Comparison of ENCODE assay signal across 9 mouse cellular contexts in genomic region chr2:25426721-25427191, GRCm38 (mm10). TPM values are rescaled to one million over a fixed set of nuclear protein-coding genes. Genes with fewer than 3 reads are reported as not detected.
DNase-seq lines count a peak whose midpoint lies in the region; ATAC-seq and TF ChIP-seq lines count a peak whose summit lies in the region.
"Had no signal": no experiment of that assay in that cellular context is flagged by ENCODE, and none has a peak within 500 bp of the region (broad histone marks: within the 10 kb centered on the region; RNA-seq: fewer than 3 reads in every experiment).

No protein-coding gene starts in this region.

- H3K4me1 ChIP-seq in midbrain, embryonic 10.5 days = peaks cover 36% of the 10 kb centered on the region
- peaks cover 31% of the 10 kb centered on the region for H3K4me1 ChIP-seq in midbrain, embryonic 13.5 days (replicated peaks)
- H3K4me1 ChIP-seq in cortical plate, adult 2 months (ENCODE audit: control insufficient read depth, insufficient read depth, low read length) = peaks cover 3% of the 10 kb centered on the region
- H3K4me1 ChIP-seq in heart, postnatal 0 days (ENCODE audit: control insufficient read depth, insufficient read depth) = peaks cover 4% of the 10 kb centered on the region; the same call in 1 of the 2 replicates

- no peaks in the 10 kb centered on the region for H3K36me3 ChIP-seq in midbrain, embryonic 10.5 days
- H3K36me3 ChIP-seq in midbrain, embryonic 13.5 days = no peaks in the 10 kb centered on the region
- no peaks in the 10 kb centered on the region for H3K36me3 ChIP-seq in heart, postnatal 0 days (replicated peaks; ENCODE audit: control insufficient read depth, insufficient read depth, low read length)
- H3K36me3 ChIP-seq: stomach, embryonic 15.5 days had no signal

- H3K9me3 ChIP-seq in midbrain, embryonic 10.5 days (replicated peaks) = no peaks in the 10 kb centered on the region
- H3K9me3 ChIP-seq in midbrain, embryonic 13.5 days = no peaks in the 10 kb centered on the region
- H3K9me3 ChIP-seq in heart, postnatal 0 days (replicated peaks; ENCODE audit: control insufficient read depth, low read length) = no peaks in the 10 kb centered on the region
- H3K9me3 ChIP-seq: stomach, embryonic 15.5 days had no signal

- H3K27ac ChIP-seq in midbrain, embryonic 10.5 days (replicated peaks) = no peak overlapping the region
- H3K27ac ChIP-seq in midbrain, embryonic 13.5 days = no peak overlapping the region
- no peak overlapping the region for H3K27ac ChIP-seq in cortical plate, adult 2 months (ENCODE audit: insufficient read depth, low read length)
- H3K27ac ChIP-seq in heart, postnatal 0 days (ENCODE audit: low read depth) = no peak overlapping the region
- H3K27ac ChIP-seq: stomach, embryonic 15.5 days had no signal

- peak; percentile 79 for TF ChIP-seq CTCF in cortical plate, adult 2 months (IDR thresholded peaks at IDR 0.05; ENCODE audit: extremely low read depth, insufficient read depth, low read length)
- TF ChIP-seq CTCF in heart, postnatal 0 days (IDR thresholded peaks at IDR 0.05; ENCODE audit: low read depth) = peak; percentile 84

- 36% methylated on average over 5 of the region's 5 CpGs for WGBS in midbrain, embryonic 10.5 days
- WGBS in midbrain, embryonic 13.5 days = 28% methylated on average over 5 of the region's 5 CpGs
- 25% methylated on average over 5 of the region's 5 CpGs for WGBS in heart, postnatal 0 days

- TF ChIP-seq EP300 in heart, postnatal 0 days (IDR thresholded peaks at IDR 0.05; ENCODE audit: low read depth) = no peak

- intact Hi-C loops in left cerebral cortex, postnatal 14 days (cut with DNase I) = loop anchor here (1.0 to 5.0 kb wide), 3 partner anchors 23 to 71 kb away; no protein-coding TSS in a partner anchor

- peak; percentile 81 for DNase-seq in midbrain, embryonic 10.5 days (ENCODE audit: low spot score)
- DNase-seq in WW6 (ENCODE audit: low read depth, low spot score) = peak; percentile 49
- DNase-seq in heart, postnatal 0 days (ENCODE audit: low spot score) = peak; percentile 39
- DNase-seq in left cerebral cortex, postnatal 14 days (ENCODE audit: low spot score in 2 of 2) = peak; percentile 69 to 79
- peak; percentile 89 for DNase-seq in naive thymus-derived CD4-positive, alpha-beta T cell, adult 2 months (ENCODE audit: low read depth)
- DNase-seq in testis, postnatal 14 days (ENCODE audit: low spot score) = peak; percentile 50

- no peak overlapping the region for H3K4me3 ChIP-seq in midbrain, embryonic 10.5 days
- H3K4me3 ChIP-seq in midbrain, embryonic 13.5 days (replicated peaks) = no peak overlapping the region
- H3K4me3 ChIP-seq in cortical plate, adult 2 months (ENCODE audit: insufficient read depth, low read length) = no peak overlapping the region
- no peak overlapping the region for H3K4me3 ChIP-seq in heart, postnatal 0 days (ENCODE audit: low read depth, low read length)
- H3K4me3 ChIP-seq: stomach, embryonic 15.5 days had no signal

- ATAC-seq in midbrain, embryonic 13.5 days = no peak
- no peak for ATAC-seq in heart, postnatal 0 days (ENCODE audit: insufficient read depth, low read depth)

- TF ChIP-seq POLR2A in cortical plate, adult 2 months (IDR thresholded peaks at IDR 0.05; ENCODE audit: extremely low read depth, insufficient read depth, low read length) = no peak

- no peak overlapping the region for H3K9ac ChIP-seq in midbrain, embryonic 13.5 days (replicated peaks)
- no peak overlapping the region for H3K9ac ChIP-seq in heart, postnatal 0 days (replicated peaks; ENCODE audit: low read depth, low read length)
- H3K9ac ChIP-seq: stomach, embryonic 15.5 days had no signal

- peaks cover 65% of the 10 kb centered on the region for H3K27me3 ChIP-seq in midbrain, embryonic 10.5 days (ENCODE audit: low read depth, poor library complexity, severe bottlenecking)
- H3K27me3 ChIP-seq in midbrain, embryonic 13.5 days = peaks cover 30% of the 10 kb centered on the region
- peaks cover 36% of the 10 kb centered on the region for H3K27me3 ChIP-seq in heart, postnatal 0 days (ENCODE audit: control insufficient read depth, insufficient read depth, low read length)

- no peak overlapping the region for H3K4me2 ChIP-seq in midbrain, embryonic 13.5 days (replicated peaks)
- no peak overlapping the region for H3K4me2 ChIP-seq in heart, postnatal 0 days (ENCODE audit: low read depth, low read length)
- H3K4me2 ChIP-seq: stomach, embryonic 15.5 days had no signal

RNA-seq across cellular contexts. Expression of gene Abca2, which starts 1.7 kb away (rescaled TPM):
- polyA plus RNA-seq in midbrain, embryonic 10.5 days (2016; fragmentation: Nextera tagmentation; extraction: Ambion mirVana) = 6.2 and 8.1 TPM in 2 replicates
- polyA plus RNA-seq in midbrain, embryonic 13.5 days (2015; fragmentation: Nextera tagmentation; extraction: Ambion mirVana) = 10.2 and 11.1 TPM in 2 replicates
- 105 and 109 TPM in 2 replicates for polyA plus RNA-seq in cortical plate, adult 2 months (2012; rRNA removed)
- total RNA-seq in heart, postnatal 0 days (2014; rRNA removed; ENCODE audit: low replicate concordance) = 27.6 and 32.0 TPM in 2 replicates
- 2.4 and 3.6 TPM in 2 replicates for polyA plus RNA-seq in heart, postnatal 0 days (2015; fragmentation: Nextera tagmentation; extraction: Ambion mirVana)
- total RNA-seq in left cerebral cortex, postnatal 14 days (2021) = 100 to 1,000 TPM; 137 to 152 TPM

RNA-seq across cellular contexts. Expression of gene Fut7, which starts 3.7 kb away (rescaled TPM):
- polyA plus RNA-seq in midbrain, embryonic 10.5 days (2016; fragmentation: Nextera tagmentation; extraction: Ambion mirVana) = not detected in 2 replicates
- polyA plus RNA-seq in midbrain, embryonic 13.5 days (2015; fragmentation: Nextera tagmentation; extraction: Ambion mirVana) = 0.49 TPM in 1 of 2 replicates, not detected in the other
- 0.38 and 0.48 TPM in 2 replicates for polyA plus RNA-seq in cortical plate, adult 2 months (2012; rRNA removed)
- not detected in 2 replicates for total RNA-seq in heart, postnatal 0 days (2014; rRNA removed; ENCODE audit: low replicate concordance)
- not detected in 2 replicates for polyA plus RNA-seq in heart, postnatal 0 days (2015; fragmentation: Nextera tagmentation; extraction: Ambion mirVana)
- under 1 TPM; 0.26 to 0.27 TPM for total RNA-seq in left cerebral cortex, postnatal 14 days (2021)

RNA-seq across cellular contexts. Expression of gene Npdc1, which starts 27.6 kb away (rescaled TPM):
- 80.6 and 125 TPM in 2 replicates for polyA plus RNA-seq in midbrain, embryonic 10.5 days (2016; fragmentation: Nextera tagmentation; extraction: Ambion mirVana)
- polyA plus RNA-seq in midbrain, embryonic 13.5 days (2015; fragmentation: Nextera tagmentation; extraction: Ambion mirVana) = 380 and 389 TPM in 2 replicates
- 435 and 468 TPM in 2 replicates for polyA plus RNA-seq in cortical plate, adult 2 months (2012; rRNA removed)
- total RNA-seq in heart, postnatal 0 days (2014; rRNA removed; ENCODE audit: low replicate concordance) = 43.0 and 49.7 TPM in 2 replicates
- 21.0 and 24.5 TPM in 2 replicates for polyA plus RNA-seq in heart, postnatal 0 days (2015; fragmentation: Nextera tagmentation; extraction: Ambion mirVana)
- total RNA-seq in left cerebral cortex, postnatal 14 days (2021) = 100 to 1,000 TPM; 366 to 370 TPM

RNA-seq across cellular contexts. Expression of gene Clic3, which starts 29.9 kb away (rescaled TPM):
- polyA plus RNA-seq in midbrain, embryonic 10.5 days (2016; fragmentation: Nextera tagmentation; extraction: Ambion mirVana) = 1.1 and 1.9 TPM in 2 replicates
- polyA plus RNA-seq in midbrain, embryonic 13.5 days (2015; fragmentation: Nextera tagmentation; extraction: Ambion mirVana) = 2.7 and 4.0 TPM in 2 replicates
- polyA plus RNA-seq in cortical plate, adult 2 months (2012; rRNA removed) = 0.72 and 0.79 TPM in 2 replicates
- 2.4 and 4.5 TPM in 2 replicates for total RNA-seq in heart, postnatal 0 days (2014; rRNA removed; ENCODE audit: low replicate concordance)
- 6.5 and 7.4 TPM in 2 replicates for polyA plus RNA-seq in heart, postnatal 0 days (2015; fragmentation: Nextera tagmentation; extraction: Ambion mirVana)
- total RNA-seq in left cerebral cortex, postnatal 14 days (2021) = 1 to 10 TPM in 1 of 2 experiments, under 1 TPM in 1; 0.59 to 1.2 TPM

RNA-seq across cellular contexts. Expression of gene Entpd2, which starts 31.1 kb away (rescaled TPM):
- 0.26 TPM in 1 of 2 replicates, not detected in the other for polyA plus RNA-seq in midbrain, embryonic 10.5 days (2016; fragmentation: Nextera tagmentation; extraction: Ambion mirVana)
- 0.62 and 1.0 TPM in 2 replicates for polyA plus RNA-seq in midbrain, embryonic 13.5 days (2015; fragmentation: Nextera tagmentation; extraction: Ambion mirVana)
- 15.8 and 19.0 TPM in 2 replicates for polyA plus RNA-seq in cortical plate, adult 2 months (2012; rRNA removed)
- total RNA-seq in heart, postnatal 0 days (2014; rRNA removed; ENCODE audit: low replicate concordance) = 7.9 and 44.8 TPM in 2 replicates
- 3.5 and 4.2 TPM in 2 replicates for polyA plus RNA-seq in heart, postnatal 0 days (2015; fragmentation: Nextera tagmentation; extraction: Ambion mirVana)
- 10 to 100 TPM; 14.7 to 17.5 TPM for total RNA-seq in left cerebral cortex, postnatal 14 days (2021)

Comparison
In these comparisons a context has a peak if more than half of its experiments do, and no peak if none do; other contexts are left out.
1. DNase-seq: peak in every context shown above with its lines; median percentile 89 in naive thymus-derived CD4-positive, alpha-beta T cell, adult 2 months; 81 in midbrain, embryonic 10.5 days; 74 in left cerebral cortex, postnatal 14 days; 50 in testis, postnatal 14 days; 49 in WW6; 39 in heart, postnatal 0 days.